Mouse (Mus musculus): ENCODE data around the gene Stambp.

GRCm38 (mm10) chr6:83548346-83548745 lies 24.2 kb downstream of the Stambp start:
- TF ChIP-seq CTCF (IDR thresholded peaks at IDR 0.05; ENCODE audit: insufficient read depth, low read length): no peak
- TF ChIP-seq POLR2A (IDR thresholded peaks at IDR 0.05; ENCODE audit: borderline replicate concordance, extremely low read depth, low read depth, low read length): no peak
